ENCODE assay signal across 8 mouse cellular contexts in genomic region chr8:123352786-123353185, GRCm38 (mm10). TPM values are rescaled to one million over a fixed set of nuclear protein-coding genes. Genes with fewer than 3 reads are reported as not detected.
DNase-seq lines count a peak whose midpoint lies in the region; ATAC-seq lines count a peak whose summit lies in the region.
"Had no signal": no experiment of that assay in that cellular context is flagged by ENCODE, and none has a peak within 500 bp of the region (broad histone marks: within the 10 kb centered on the region; RNA-seq: fewer than 3 reads in every experiment).

No protein-coding gene starts in this region.

- peak; percentile 50 for DNase-seq in liver
- peak; percentile 69 for DNase-seq in Muller cell, postnatal 12 days (ENCODE audit: inconsistent ontology term)
- peak; percentile 25 for DNase-seq in c-Kit-positive CD71-negative TER-119-negative erythroid progenitor cells, embryonic 14.5 days (ENCODE audit: low read depth)
- DNase-seq in kidney, adult 9 months, result peak; percentile 70
- DNase-seq in lung, postnatal 25 days (ENCODE audit: low spot score), result peak; percentile 41
- no peak for DNase-seq in spleen, adult 18-20 months

- ATAC-seq in liver, embryonic 12.5 days, result no peak

- no peak overlapping the region for H3K9ac ChIP-seq in liver, embryonic 12.5 days
- H3K9ac ChIP-seq: limb, embryonic 12.5 days had no signal

- no peaks in the 10 kb centered on the region for H3K9me3 ChIP-seq in liver, embryonic 12.5 days (replicated peaks)
- H3K9me3 ChIP-seq: limb, embryonic 12.5 days had no signal

- H3K4me3 ChIP-seq in liver, embryonic 12.5 days, result no peak overlapping the region
- H3K4me3 ChIP-seq: limb, embryonic 12.5 days had no signal

- H3K4me1 ChIP-seq in liver, embryonic 12.5 days, result peaks cover 14% of the 10 kb centered on the region

- peaks cover 25% of the 10 kb centered on the region for H3K27me3 ChIP-seq in liver, embryonic 12.5 days (replicated peaks)

- H3K4me2 ChIP-seq in liver, embryonic 12.5 days, result no peak overlapping the region
- H3K4me2 ChIP-seq: limb, embryonic 12.5 days had no signal

- H3K27ac ChIP-seq in liver, embryonic 12.5 days, result no peak overlapping the region
- H3K27ac ChIP-seq: limb, embryonic 12.5 days had no signal

- WGBS in liver, embryonic 12.5 days (ENCODE audit: insufficient replicate concordance), result 53% methylated on average over 13 of the region's 13 CpGs

- no peaks in the 10 kb centered on the region; the same call in 1 of the 2 replicates for H3K36me3 ChIP-seq in liver, embryonic 12.5 days
- H3K36me3 ChIP-seq: limb, embryonic 12.5 days had no signal

RNA-seq across cellular contexts. Expression of gene Spire2, which starts 20.3 kb away (rescaled TPM):
- polyA plus RNA-seq in liver, embryonic 12.5 days (2016; fragmentation: Nextera tagmentation; extraction: Ambion mirVana), result 4.6 TPM in 2 replicates

RNA-seq across cellular contexts. Expression of gene Tcf25, which starts 20.8 kb away (rescaled TPM):
- 79.2 and 94.3 TPM in 2 replicates for polyA plus RNA-seq in liver, embryonic 12.5 days (2016; fragmentation: Nextera tagmentation; extraction: Ambion mirVana)

RNA-seq across cellular contexts. Expression of gene Fanca, which starts 34.4 kb away (rescaled TPM):
- polyA plus RNA-seq in liver, embryonic 12.5 days (2016; fragmentation: Nextera tagmentation; extraction: Ambion mirVana), result 27.4 and 32.2 TPM in 2 replicates

RNA-seq across cellular contexts. Expression of gene Mc1r, which starts 54.1 kb away (rescaled TPM):
- polyA plus RNA-seq in liver, embryonic 12.5 days (2016; fragmentation: Nextera tagmentation; extraction: Ambion mirVana), result not detected in 2 replicates
- polyA plus RNA-seq: limb, embryonic 12.5 days had no signal

RNA-seq across cellular contexts. Expression of gene Tubb3, which starts 58.4 kb away (rescaled TPM):
- 0.41 and 0.76 TPM in 2 replicates for polyA plus RNA-seq in liver, embryonic 12.5 days (2016; fragmentation: Nextera tagmentation; extraction: Ambion mirVana)

Comparison
In these comparisons a context has a peak if more than half of its experiments do, and no peak if none do; other contexts are left out.
1. DNase-seq: peak in liver (single experiment), Muller cell, postnatal 12 days (single experiment), c-Kit-positive CD71-negative TER-119-negative erythroid progenitor cells, embryonic 14.5 days (single experiment), kidney, adult 9 months (single experiment) and lung, postnatal 25 days (single experiment); none in spleen, adult 18-20 months (0 of 2).